Mouse (Mus musculus): ENCODE results near the gene Ptprt. TPM values are rescaled to one million over a fixed set of nuclear protein-coding genes. Genes with fewer than 3 reads are reported as not detected.
A peak's percentile ranks its signal among the peaks of the same experiment; 100 is the strongest.

The Ptprt gene
- polyA plus RNA-seq, 1 experiment from 2014 or later, result 2.4 TPM

GRCm38 (mm10) chr2:162426114-162426513, 234.8 kb downstream of the Ptprt start:
- H3K27me3 ChIP-seq (ENCODE audit: control insufficient read depth, insufficient read depth, low read length), result no peaks in the 10 kb centered on the region
- H3K9ac ChIP-seq (ENCODE audit: low read length), result no peak overlapping the region
- no peaks in the 10 kb centered on the region for H3K4me1 ChIP-seq (ENCODE audit: control insufficient read depth, insufficient read depth, low read length)
- DNase-seq (ENCODE audit: low spot score) (no peak), ATAC-seq (ENCODE audit: insufficient number of reproducible peaks, low FRiP score, low TSS enrichment, low read depth) (no peak)
- H3K4me3 ChIP-seq (ENCODE audit: low read depth, low read length), result no peak overlapping the region
- H3K9me3 ChIP-seq (ENCODE audit: control insufficient read depth, low read length), result no peaks in the 10 kb centered on the region
- H3K36me3 ChIP-seq (ENCODE audit: control insufficient read depth, insufficient read depth, low read length), result no peaks in the 10 kb centered on the region
- no peak overlapping the region for H3K4me2 ChIP-seq (ENCODE audit: low read depth, severe bottlenecking)
- no peak overlapping the region for H3K27ac ChIP-seq (replicated peaks; ENCODE audit: low read depth, low read length)
- 77% methylated on average over 8 of the region's 8 CpGs for WGBS

- Histone ChIP-seq H3K27ac (replicated peaks; ENCODE audit: low read depth, low read length) (no peak overlapping the region), H3K36me3 (ENCODE audit: control insufficient read depth, insufficient read depth, low read length) (no peaks in the 10 kb centered on the region), H3K4me2 (ENCODE audit: low read depth, severe bottlenecking) (no peak overlapping the region), H3K9ac (ENCODE audit: low read length) (no peak overlapping the region), H3K9me3 (ENCODE audit: control insufficient read depth, low read length) (no peaks in the 10 kb centered on the region), H3K4me1 (ENCODE audit: control insufficient read depth, insufficient read depth, low read length) (no peaks in the 10 kb centered on the region), H3K27me3 (ENCODE audit: control insufficient read depth, insufficient read depth, low read length) (no peaks in the 10 kb centered on the region), H3K4me3 (ENCODE audit: low read depth, low read length) (no peak overlapping the region)
- no peak for DNase-seq (ENCODE audit: low spot score)
- WGBS, result 78% methylated on average over 3 of the region's 3 CpGs
- no peak for ATAC-seq (ENCODE audit: insufficient number of reproducible peaks, low FRiP score, low TSS enrichment, low read depth)
Measured at GRCm38 (mm10) chr2:162418181-162418580, 242.8 kb downstream of the Ptprt start.

- no peak overlapping the region for H3K4me2 ChIP-seq (ENCODE audit: low read depth, severe bottlenecking)
- no peak overlapping the region for H3K4me3 ChIP-seq (ENCODE audit: low read depth, low read length)
- DNase-seq (ENCODE audit: low spot score) (peak; percentile 45), ATAC-seq (ENCODE audit: insufficient number of reproducible peaks, low FRiP score, low TSS enrichment, low read depth) (no peak)
- peak overlapping the region; percentile 16; the same call in 1 of the 2 replicates for H3K27ac ChIP-seq (replicated peaks; ENCODE audit: low read depth, low read length)
- H3K36me3 ChIP-seq (ENCODE audit: control insufficient read depth, insufficient read depth, low read length), result no peaks in the 10 kb centered on the region
- H3K9me3 ChIP-seq (ENCODE audit: control insufficient read depth, low read length), result no peaks in the 10 kb centered on the region
- H3K9ac ChIP-seq (ENCODE audit: low read length), result no peak overlapping the region
- no peaks in the 10 kb centered on the region for H3K27me3 ChIP-seq (ENCODE audit: control insufficient read depth, insufficient read depth, low read length)
- WGBS, result 72% methylated on average over 5 of the region's 5 CpGs
- H3K4me1 ChIP-seq (ENCODE audit: control insufficient read depth, insufficient read depth, low read length), result no peaks in the 10 kb centered on the region
Measured at GRCm38 (mm10) chr2:162413073-162413812, 247.7 kb downstream of the Ptprt start.

GRCm38 (mm10) chr2:162411014-162411413, 249.9 kb downstream of the Ptprt start:
- WGBS, result 91% methylated on average over 4 of the region's 4 CpGs

GRCm38 (mm10) chr2:162409245-162409644, 251.7 kb downstream of the Ptprt start:
- ATAC-seq (ENCODE audit: insufficient number of reproducible peaks, low FRiP score, low TSS enrichment, low read depth) (no peak), DNase-seq (ENCODE audit: low spot score) (no peak)
- Histone ChIP-seq H3K9ac (ENCODE audit: low read length) (no peak overlapping the region), H3K4me2 (ENCODE audit: low read depth, severe bottlenecking) (no peak overlapping the region), H3K4me3 (ENCODE audit: low read depth, low read length) (no peak overlapping the region), H3K36me3 (ENCODE audit: control insufficient read depth, insufficient read depth, low read length) (no peaks in the 10 kb centered on the region), H3K27me3 (ENCODE audit: control insufficient read depth, insufficient read depth, low read length) (no peaks in the 10 kb centered on the region), H3K27ac (replicated peaks; ENCODE audit: low read depth, low read length) (no peak overlapping the region), H3K4me1 (ENCODE audit: control insufficient read depth, insufficient read depth, low read length) (no peaks in the 10 kb centered on the region), H3K9me3 (ENCODE audit: control insufficient read depth, low read length) (no peaks in the 10 kb centered on the region)
- 76% methylated on average over 8 of the region's 8 CpGs for WGBS

More at GRCm38 (mm10) chr2:162411014-162411413, 249.9 kb downstream of the Ptprt start:
- ATAC-seq (ENCODE audit: insufficient number of reproducible peaks, low FRiP score, low TSS enrichment, low read depth) (no peak), DNase-seq (ENCODE audit: low spot score) (no peak)
- H3K4me3 ChIP-seq (ENCODE audit: low read depth, low read length), result no peak overlapping the region
- H3K36me3 ChIP-seq (ENCODE audit: control insufficient read depth, insufficient read depth, low read length), result no peaks in the 10 kb centered on the region
- no peaks in the 10 kb centered on the region for H3K9me3 ChIP-seq (ENCODE audit: control insufficient read depth, low read length)
- no peak overlapping the region for H3K9ac ChIP-seq (ENCODE audit: low read length)
- no peaks in the 10 kb centered on the region for H3K27me3 ChIP-seq (ENCODE audit: control insufficient read depth, insufficient read depth, low read length)
- H3K27ac ChIP-seq (replicated peaks; ENCODE audit: low read depth, low read length), result no peak overlapping the region
- H3K4me2 ChIP-seq (ENCODE audit: low read depth, severe bottlenecking), result no peak overlapping the region
- H3K4me1 ChIP-seq (ENCODE audit: control insufficient read depth, insufficient read depth, low read length), result no peaks in the 10 kb centered on the region

- H3K27me3 ChIP-seq (ENCODE audit: control insufficient read depth, insufficient read depth, low read length), result no peaks in the 10 kb centered on the region
- no peak for ATAC-seq (ENCODE audit: insufficient number of reproducible peaks, low FRiP score, low TSS enrichment, low read depth)
- H3K9ac ChIP-seq (ENCODE audit: low read length), result no peak overlapping the region
- H3K4me2 ChIP-seq (ENCODE audit: low read depth, severe bottlenecking), result no peak overlapping the region
- H3K27ac ChIP-seq (replicated peaks; ENCODE audit: low read depth, low read length), result no peak overlapping the region
- WGBS, result 75% methylated on average over 6 of the region's 6 CpGs
- no peak overlapping the region for H3K4me3 ChIP-seq (ENCODE audit: low read depth, low read length)
- no peaks in the 10 kb centered on the region for H3K36me3 ChIP-seq (ENCODE audit: control insufficient read depth, insufficient read depth, low read length)
- DNase-seq (ENCODE audit: low spot score), result no peak
- H3K4me1 ChIP-seq (ENCODE audit: control insufficient read depth, insufficient read depth, low read length), result no peaks in the 10 kb centered on the region
- no peaks in the 10 kb centered on the region for H3K9me3 ChIP-seq (ENCODE audit: control insufficient read depth, low read length)
Measured at GRCm38 (mm10) chr2:162401316-162402100, 259.4 kb downstream of the Ptprt start.

- Histone ChIP-seq H3K27ac (replicated peaks; ENCODE audit: low read depth, low read length) (no peak overlapping the region), H3K9ac (ENCODE audit: low read length) (no peak overlapping the region), H3K4me3 (ENCODE audit: low read depth, low read length) (no peak overlapping the region), H3K9me3 (ENCODE audit: control insufficient read depth, low read length) (no peaks in the 10 kb centered on the region), H3K4me1 (ENCODE audit: control insufficient read depth, insufficient read depth, low read length) (0 out of 2 replicates have a peak, but pooled peaks cover 6% of the 10 kb centered on the region), H3K4me2 (ENCODE audit: low read depth, severe bottlenecking) (no peak overlapping the region), H3K27me3 (ENCODE audit: control insufficient read depth, insufficient read depth, low read length) (no peaks in the 10 kb centered on the region), H3K36me3 (ENCODE audit: control insufficient read depth, insufficient read depth, low read length) (no peaks in the 10 kb centered on the region)
- ATAC-seq (ENCODE audit: insufficient number of reproducible peaks, low FRiP score, low TSS enrichment, low read depth), result no peak
- DNase-seq (ENCODE audit: low spot score), result no peak
- 63% methylated on average over 6 of the region's 6 CpGs for WGBS
Measured at GRCm38 (mm10) chr2:162394601-162395000, 266.3 kb downstream of the Ptprt start.

GRCm38 (mm10) chr2:162391834-162392233, 269.1 kb downstream of the Ptprt start:
- Histone ChIP-seq H3K27ac (replicated peaks; ENCODE audit: low read depth, low read length) (no peak overlapping the region), H3K27me3 (ENCODE audit: control insufficient read depth, insufficient read depth, low read length) (no peaks in the 10 kb centered on the region), H3K4me1 (ENCODE audit: control insufficient read depth, insufficient read depth, low read length) (0 out of 2 replicates have a peak, but pooled peaks cover 6% of the 10 kb centered on the region), H3K4me3 (ENCODE audit: low read depth, low read length) (no peak overlapping the region), H3K9ac (ENCODE audit: low read length) (no peak overlapping the region), H3K9me3 (ENCODE audit: control insufficient read depth, low read length) (no peaks in the 10 kb centered on the region), H3K36me3 (ENCODE audit: control insufficient read depth, insufficient read depth, low read length) (no peaks in the 10 kb centered on the region), H3K4me2 (ENCODE audit: low read depth, severe bottlenecking) (no peak overlapping the region)
- WGBS, result 38% methylated on average over 4 of the region's 4 CpGs
- ATAC-seq (ENCODE audit: insufficient number of reproducible peaks, low FRiP score, low TSS enrichment, low read depth) (no peak), DNase-seq (ENCODE audit: low spot score) (no peak)
